Mouse (Mus musculus) MEL (cell line): Measurements from ENCODE around the gene Prr12. TPM values are rescaled to one million over a fixed set of nuclear protein-coding genes. Genes with fewer than 3 reads are reported as not detected.
A peak's percentile ranks its signal among the peaks of the same experiment; 100 is the strongest.

Experiments used
- DNase-seq: peaks from one replicate; pipeline ENCODE4 v3.0.0; 2011; ENCODE audit warnings: low read depth, low spot score
- H3K27ac ChIP-seq: 2 replicates; pipeline ENCODE4 v1.5.1; 2012; ENCODE audit warnings: low read depth, mild to moderate bottlenecking, control low read depth, low read length, moderate library complexity; ENCODE audit not compliant: control insufficient read depth
- H3K27me3 ChIP-seq, 2 experiments: fragments of 150-350 bp in 1 of 2; sonication (generic) in 1 of 2; 2 replicates each; pipeline ENCODE4 v1.6.1; 2012; ENCODE audit warnings: low read length in 2 of 2, mild to moderate bottlenecking in 2 of 2, improper control_type of control experiment in 1 of 2, moderate library complexity in 1 of 2; ENCODE audit not compliant: insufficient read depth in 2 of 2, control insufficient read depth in 1 of 2
- H3K36me3 ChIP-seq, 2 experiments: 2 replicates each; pipeline ENCODE4 v1.6.1; 2012 to 2014; ENCODE audit warnings: low read length in 2 of 2, improper control_type of control experiment in 1 of 2, inconsistent platforms in 1 of 2, mild to moderate bottlenecking in 1 of 2; ENCODE audit not compliant: insufficient read depth in 2 of 2, control insufficient read depth in 1 of 2
- H3K4me1 ChIP-seq, 2 experiments: fragments of 150-350 bp in 1 of 2; sonication (generic) in 1 of 2; 2 replicates each; pipeline ENCODE4 v1.6.1; 2012; ENCODE audit warnings: low read length in 2 of 2, improper control_type of control experiment in 1 of 2, mild to moderate bottlenecking in 1 of 2; ENCODE audit not compliant: insufficient read depth in 2 of 2, control insufficient read depth in 1 of 2
- H3K4me3 ChIP-seq, 2 experiments: fragments of 150-350 bp in 1 of 2; sonication (generic) in 1 of 2; 2 replicates each; pipeline ENCODE4 v1.5.1; 2012; ENCODE audit warnings: low read depth in 2 of 2, low read length in 2 of 2, mild to moderate bottlenecking in 2 of 2, moderate library complexity in 2 of 2, control low read depth in 1 of 2, improper control_type of control experiment in 1 of 2; ENCODE audit not compliant: control insufficient read depth in 1 of 2, insufficient read depth in 1 of 2
- H3K79me2 ChIP-seq: 2 replicates; pipeline ENCODE4 v1.6.1; 2012; ENCODE audit warnings: mild to moderate bottlenecking, low read length, moderate library complexity; ENCODE audit not compliant: control insufficient read depth, poor library complexity, insufficient read depth
- H3K9ac ChIP-seq: 2 replicates; pipeline ENCODE4 v1.6.1; 2012; ENCODE audit warnings: low read depth, mild to moderate bottlenecking, control low read depth, low read length, moderate library complexity; ENCODE audit not compliant: control insufficient read depth, poor library complexity, severe bottlenecking
- H3K9me3 ChIP-seq: fragments of 150-350 bp; sonication (generic); replicated peaks from 2 replicates; pipeline ENCODE4 v1.6.1; 2012; ENCODE audit warnings: mild to moderate bottlenecking, low read length, improper control_type of control experiment, moderate library complexity; ENCODE audit not compliant: insufficient read depth
- CHD2 ChIP-seq: IDR thresholded peaks from 2 replicates; pipeline ENCODE4 v1.6.1; 2011; ENCODE audit warnings: low read length, improper control_type of control experiment
- GATA1 ChIP-seq: IDR thresholded peaks from 2 replicates; pipeline ENCODE4 v1.6.1; 2011; ENCODE audit warnings: low read depth, low read length, improper control_type of control experiment
- KAT2A ChIP-seq: conservative IDR thresholded peaks from 2 replicates; pipeline ENCODE4 v1.6.1; 2012; ENCODE audit warnings: low read depth, low read length, improper control_type of control experiment, inconsistent platforms
- MAZ ChIP-seq: IDR thresholded peaks from 2 replicates; pipeline ENCODE4 v1.6.1; 2012; ENCODE audit warnings: low read depth, mild to moderate bottlenecking, inconsistent platforms, low read length, improper control_type of control experiment
- MXI1 ChIP-seq: IDR thresholded peaks from 2 replicates; pipeline ENCODE4 v1.6.1; 2011; ENCODE audit warnings: mild to moderate bottlenecking, low read depth, low read length, improper control_type of control experiment
- MYB ChIP-seq: IDR thresholded peaks from 2 replicates; pipeline ENCODE4 v1.6.1; 2011; ENCODE audit warnings: mild to moderate bottlenecking, low read depth, low read length, improper control_type of control experiment
- NELFE ChIP-seq: IDR thresholded peaks from 2 replicates; pipeline ENCODE4 v1.6.1; 2011; ENCODE audit warnings: low read depth, low read length, improper control_type of control experiment
- NRF1 ChIP-seq: IDR thresholded peaks from 2 replicates; pipeline ENCODE4 v1.6.1; 2014; ENCODE audit warnings: low read depth, mild to moderate bottlenecking, inconsistent platforms, low read length, improper control_type of control experiment, moderate library complexity; ENCODE audit not compliant: poor library complexity, insufficient read depth, severe bottlenecking
- POLR2AphosphoS2 ChIP-seq: IDR thresholded peaks from 2 replicates; pipeline ENCODE4 v1.6.1; 2011; ENCODE audit warnings: low read length, improper control_type of control experiment
- POLR2AphosphoS5 ChIP-seq: IDR thresholded peaks from 2 replicates; pipeline ENCODE4 v1.6.1; 2012; ENCODE audit warnings: low read depth, borderline replicate concordance, mild to moderate bottlenecking, inconsistent platforms, low read length, moderate library complexity, mixed read lengths
- RCOR1 ChIP-seq: IDR thresholded peaks from 2 replicates; pipeline ENCODE4 v1.6.1; 2012; ENCODE audit warnings: low read depth, mild to moderate bottlenecking, inconsistent platforms, low read length, improper control_type of control experiment
- USF2 ChIP-seq, 2 experiments: IDR thresholded peaks; 2 replicates each; pipeline ENCODE4 v1.6.1; 2011 to 2012; ENCODE audit warnings: improper control_type of control experiment in 2 of 2, low read length in 2 of 2, borderline replicate concordance in 1 of 2, inconsistent platforms in 1 of 2, low read depth in 1 of 2, mild to moderate bottlenecking in 1 of 2; ENCODE audit not compliant: insufficient read depth in 1 of 2
- ZKSCAN1 ChIP-seq: IDR thresholded peaks from 2 replicates; pipeline ENCODE4 v1.6.1; 2012; ENCODE audit warnings: low read depth, mild to moderate bottlenecking, inconsistent platforms, low read length, improper control_type of control experiment, moderate library complexity
- polyA plus RNA-seq, 2 experiments: library from polyadenylated mRNA; stranded (reverse) in 1 of 2; unstranded in 1 of 2; fragments of >175 nt in 1 of 2; fragments of >200 nt in 1 of 2; gene quantifications; 2 replicates each; pipeline versions ENCODE4 v1.2.1 to v1.2.4; 2012; ENCODE audit warnings: low replicate concordance in 2 of 2, low read depth in 1 of 2; ENCODE audit not compliant: insufficient read length in 2 of 2, insufficient read depth in 1 of 2, missing spikeins in 1 of 2
- total RNA-seq: library from RNA; depleted of rRNA; stranded (reverse); fragments of 300-350 nt; gene quantifications from 2 replicates; pipeline ENCODE4 v1.2.3, GENCODE M21; 2012

Gene Prr12
- total and polyA plus RNA-seq, 3 experiments: 3.5 to 32.1 TPM; not detected in 1

GRCm38 (mm10) chr7:45050945-45051600 lies 1.6 kb downstream of the Prr12 start:
- Histone ChIP-seq H3K27ac (no peak overlapping the region), H3K27me3 (no peaks in the 10 kb centered on the region), H3K36me3 (peaks cover 0 to 5% of the 10 kb centered on the region in 2 experiments; a peak in 3 of 4 replicates), H3K4me3 (peak overlapping the region; percentile 66 to 93; a peak in 3 of 4 replicates), H3K79me2 (peaks cover 25% of the 10 kb centered on the region), H3K4me1 (peaks cover 3 to 15% of the 10 kb centered on the region in 2 experiments; a peak in 3 of 4 replicates), H3K9ac (peak overlapping the region; percentile 81), H3K9me3 (no peaks in the 10 kb centered on the region)
- TF ChIP-seq GATA1 (peak; percentile 46; the same call in 1 of the 2 replicates), NELFE (no peak), POLR2AphosphoS5 (no peak), MAZ (no peak), ZKSCAN1 (no peak), CHD2 (0 out of 2 replicates have a peak, but pooled peaks have one; percentile 16)
- DNase-seq: peak; percentile 93

GRCm38 (mm10) chr7:45048923-45049657 lies 3.6 kb downstream of the Prr12 start:
- Histone ChIP-seq H3K4me1 (peaks cover 3 to 10% of the 10 kb centered on the region in 2 experiments; a peak in 3 of 4 replicates), H3K79me2 (peaks cover 25% of the 10 kb centered on the region), H3K27ac (no peak overlapping the region), H3K27me3 (no peaks in the 10 kb centered on the region), H3K4me3 (no peak overlapping the region), H3K9ac (no peak overlapping the region), H3K9me3 (no peaks in the 10 kb centered on the region), H3K36me3 (peaks cover under 1 to 3% of the 10 kb centered on the region in 2 experiments; a peak in 3 of 4 replicates)
- DNase-seq: no peak
- TF ChIP-seq POLR2AphosphoS2 (no peak), NRF1 (no peak), RCOR1 (no peak), USF2 (IDR thresholded peaks at IDR 0.05; ENCODE audit: borderline replicate concordance in 1 of 2, insufficient read depth in 1 of 2, low read depth in 1 of 2, low read length in 2 of 2) (no peak), MYB (no peak), KAT2A (no peak), MXI1 (no peak)
